Mouse (Mus musculus) effector memory CD4-positive, alpha-beta T cell, adult 5 months (primary cell): ENCODE measurements around the gene C5ar1. TPM values are rescaled to one million over a fixed set of nuclear protein-coding genes. Genes with fewer than 3 reads are reported as not detected.

Experiments used
- polyA plus RNA-seq: library from polyadenylated mRNA; unstranded; fragments of 100-300 nt; shearing (Covaris generic); gene quantifications from one replicate; pipeline ENCODE4 v1.2.1, GENCODE M21; 2017

C5ar1 gene
- not detected for polyA plus RNA-seq

GRCm38 (mm10) chr7:16259110-16259590 is at the start of gene C5ar1:
TSS of gene C5ar1 (minus strand) at chr7:16259540.

GRCm38 (mm10) chr7:16308093-16308492 is 48.8 kb upstream of the C5ar1 start, which contains the start of gene Bbc3:
TSS of gene Bbc3 (plus strand) at chr7:16308393.

DNA sequence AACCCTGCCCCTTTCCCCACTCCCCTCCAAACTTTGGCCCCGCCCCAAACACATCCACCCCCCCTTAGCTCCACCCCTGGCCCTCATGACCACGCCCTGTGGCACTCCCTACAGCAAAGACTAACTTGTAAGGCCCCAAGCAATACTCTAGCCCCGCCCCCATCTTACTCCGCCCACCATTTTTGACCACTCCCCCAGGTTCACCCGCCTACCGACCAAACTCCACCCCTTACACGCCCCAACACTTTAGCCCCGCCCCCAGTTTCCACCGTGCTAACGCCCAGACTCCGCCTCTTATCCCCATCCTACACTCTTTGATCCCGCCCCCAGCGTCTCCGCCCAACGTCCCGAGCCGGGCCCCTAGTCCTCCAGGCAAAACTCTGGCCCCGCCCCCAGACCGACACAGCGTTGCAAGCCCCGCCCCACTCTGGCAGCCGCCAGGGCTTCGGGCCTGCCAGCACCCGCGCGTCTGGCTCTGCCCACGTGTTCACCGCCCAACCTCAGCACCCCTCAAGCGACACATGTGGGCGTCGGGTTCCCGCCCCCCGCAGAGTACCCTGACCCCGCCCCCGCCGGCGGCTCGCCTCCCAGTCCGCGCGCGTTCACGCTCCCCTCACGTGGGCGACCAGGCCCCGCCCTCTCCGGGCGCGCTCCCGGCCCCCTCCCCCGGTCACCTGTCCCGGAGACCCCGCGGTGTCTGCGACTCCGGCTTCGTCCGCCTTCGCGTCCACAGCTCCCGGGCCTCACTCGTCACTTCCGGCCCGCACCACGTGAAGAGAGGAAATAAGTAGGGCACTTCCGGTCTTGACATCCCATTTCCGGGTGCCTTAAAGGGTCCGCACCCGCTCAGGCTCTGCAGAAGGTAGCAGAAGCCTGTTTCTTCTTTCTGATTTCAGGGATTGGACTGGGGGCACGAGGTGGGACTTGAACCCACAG is 27.0 kb upstream of the C5ar1 start, which contains the start of gene Ccdc9:
Ccdc9 (minus strand) TSS at position 770 of the 936 bp plus-strand sequence.

DNA sequence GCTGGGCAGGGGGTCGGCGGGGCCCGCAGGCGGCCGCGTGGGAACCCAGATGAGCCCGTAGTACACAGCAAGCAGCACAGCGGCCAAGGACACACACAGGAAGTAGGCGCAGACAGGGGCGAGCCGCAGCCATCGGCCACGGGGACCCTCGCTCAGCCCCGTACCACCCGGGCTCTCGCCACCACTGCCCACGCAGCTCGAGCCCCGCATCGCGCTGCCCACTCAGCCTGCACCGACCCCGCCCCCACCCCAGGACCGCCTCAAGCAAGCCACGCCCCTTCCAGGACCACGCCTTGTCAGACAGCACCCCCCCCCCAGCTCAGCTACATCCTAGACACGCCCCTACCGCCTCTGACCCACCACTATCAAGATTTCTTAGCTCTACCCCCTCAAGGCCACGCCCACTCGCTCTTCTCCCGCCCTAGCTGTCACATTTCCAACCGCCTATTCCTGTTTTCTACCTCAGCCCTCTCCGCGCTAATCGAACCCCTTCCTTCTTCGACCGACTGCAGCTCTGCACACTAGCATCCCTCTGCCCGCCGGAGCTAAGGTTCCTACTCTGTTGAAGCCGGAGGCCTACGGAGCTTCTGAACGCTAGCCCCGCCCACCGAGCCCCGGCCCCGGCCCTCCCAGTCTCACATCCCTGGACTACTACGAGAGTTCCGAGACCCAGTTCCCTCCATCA is 13.9 kb upstream of the C5ar1 start, which contains the start of gene Inafm1:
Inafm1 (minus strand) TSS at position 537 of the 685 bp plus-strand sequence.

GRCm38 (mm10) chr7:16244067-16244466 is 15.3 kb downstream of the C5ar1 start, which contains the start of gene C5ar2:
TSS of gene C5ar2 (minus strand) at chr7:16244154.

DNA sequence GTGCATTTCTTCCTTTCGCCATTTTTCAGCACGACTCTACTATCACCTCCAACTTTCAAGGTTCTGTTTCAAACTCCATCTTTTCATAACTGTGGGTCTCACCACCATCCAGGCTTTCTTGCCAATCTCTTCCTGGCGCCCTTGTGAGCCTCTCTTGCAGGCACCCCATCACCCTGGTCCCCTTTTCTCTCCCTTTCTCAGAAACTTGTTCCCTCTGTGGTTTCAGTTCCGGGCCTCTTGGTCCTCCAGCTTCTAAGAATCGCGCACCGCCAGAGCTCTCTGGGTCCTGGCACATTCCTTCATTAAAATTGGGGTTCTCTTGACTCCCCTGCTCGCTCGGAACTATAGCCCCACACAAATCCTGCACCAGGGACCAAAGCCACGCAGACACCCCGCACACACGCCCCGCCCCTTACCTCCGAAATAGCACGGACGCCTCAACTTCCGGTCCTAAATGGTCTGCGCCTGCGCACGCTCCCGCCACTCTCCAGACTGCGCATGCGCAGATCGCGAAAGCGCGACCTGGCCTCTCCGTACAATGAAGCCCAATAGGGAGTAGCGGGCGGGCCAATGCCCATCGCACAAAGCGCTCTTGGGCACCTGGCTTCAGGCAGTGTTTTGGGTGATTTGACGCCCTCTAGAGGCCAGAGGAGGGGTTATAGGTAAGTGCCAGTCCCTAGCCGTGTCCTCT is 37.6 kb downstream of the C5ar1 start, which contains the start of gene Dhx34:
Dhx34 (minus strand) TSS at position 456 of the 691 bp plus-strand sequence.

Other genes with a start within 250 kb of the C5ar1 start
- 7.1 TPM for gene Bicra, start 211.6 kb downstream of the C5ar1 start, polyA plus RNA-seq
- gene Zfp541, start 197.7 kb downstream of the C5ar1 start, polyA plus RNA-seq: 0.09 TPM
- gene Napa, start 161.1 kb downstream of the C5ar1 start, polyA plus RNA-seq: 313 TPM
- gene Kptn, start 139.6 kb downstream of the C5ar1 start, polyA plus RNA-seq: 22.3 TPM
- gene Slc8a2, start 129.7 kb downstream of the C5ar1 start, polyA plus RNA-seq: not detected
- 46.1 TPM for gene Meis3, start 84.5 kb downstream of the C5ar1 start, polyA plus RNA-seq
- 19.8 TPM for gene Dhx34, start 37.5 kb downstream of the C5ar1 start, polyA plus RNA-seq
- gene C5ar2, start 15.4 kb downstream of the C5ar1 start, polyA plus RNA-seq: not detected
- gene Inafm1, start 14.1 kb upstream of the C5ar1 start, polyA plus RNA-seq: 2.5 TPM
- 108 TPM for gene Ccdc9, start 27.3 kb upstream of the C5ar1 start, polyA plus RNA-seq
- 47.2 TPM for gene Bbc3, start 48.9 kb upstream of the C5ar1 start, polyA plus RNA-seq
- gene Sae1, start 128.3 kb upstream of the C5ar1 start, polyA plus RNA-seq: 96.4 TPM
- 17.3 TPM for gene Zc3h4, start 141.4 kb upstream of the C5ar1 start, polyA plus RNA-seq
- 69.4 TPM for gene Tmem160, start 193.2 kb upstream of the C5ar1 start, polyA plus RNA-seq
- not detected for gene Npas1, start 218.2 kb upstream of the C5ar1 start, polyA plus RNA-seq